Mouse (Mus musculus): ENCODE measurements at regions not wholly inside any gene's neighbourhood (a gene's known extent, or its start where the extent isn't known, plus 50 kb on each side); places are given as distances from the start of the nearest gene placed in this dataset.
A peak's percentile ranks its signal among the peaks of the same experiment; 100 is the strongest.

- Histone ChIP-seq H3K79me2 (replicated peaks; ENCODE audit: control insufficient read depth, insufficient read depth, low read length) (no peaks in the 10 kb centered on the region), H3K27ac (no peak overlapping the region), H3K4me1 (ENCODE audit: control insufficient read depth, insufficient read depth, low read length) (no peaks in the 10 kb centered on the region), H3K27me3 (ENCODE audit: control insufficient read depth, insufficient read depth, low read length) (no peaks in the 10 kb centered on the region), H3K36me3 (ENCODE audit: control insufficient read depth, insufficient read depth, low read length) (no peaks in the 10 kb centered on the region), H3K4me3 (no peak overlapping the region), H3K9ac (ENCODE audit: low read depth, low read length) (no peak overlapping the region)
- intact Hi-C loops (cut with DNase I) = no loop called here
- no peak for DNase-seq
- 75% methylated on average over 4 of the region's 4 CpGs for WGBS
- TF ChIP-seq POLR2A (IDR thresholded peaks at IDR 0.05; ENCODE audit: insufficient read depth, low read depth, low read length) (no peak), CTCF (IDR thresholded peaks at IDR 0.05) (no peak), EP300 (IDR thresholded peaks at IDR 0.05; ENCODE audit: insufficient read depth, low read depth, low read length) (no peak)
These were observed 197.2 kb upstream of the Rgmb start for GRCm38 (mm10) chr17:16027989-16028388.

GRCm38 (mm10) chr17:16004871-16005575 is 174.2 kb upstream of the Rgmb start:
- intact Hi-C loops (cut with DNase I) = no loop called here

GRCm38 (mm10) chr17:16004002-16004401 is 173.2 kb upstream of the Rgmb start:
- WGBS = 80% methylated on average over 4 of the region's 4 CpGs
- no peak for TF ChIP-seq POLR2A (IDR thresholded peaks at IDR 0.05; ENCODE audit: insufficient read depth, low read depth, low read length)
- TF ChIP-seq CTCF (IDR thresholded peaks at IDR 0.05) = no peak
- no peak for TF ChIP-seq EP300 (IDR thresholded peaks at IDR 0.05; ENCODE audit: insufficient read depth, low read depth, low read length)
- Histone ChIP-seq H3K27ac (no peak overlapping the region), H3K79me2 (replicated peaks; ENCODE audit: control insufficient read depth, insufficient read depth, low read length) (no peaks in the 10 kb centered on the region), H3K27me3 (ENCODE audit: control insufficient read depth, insufficient read depth, low read length) (no peaks in the 10 kb centered on the region), H3K4me3 (no peak overlapping the region), H3K9ac (ENCODE audit: low read depth, low read length) (no peak overlapping the region), H3K4me1 (ENCODE audit: control insufficient read depth, insufficient read depth, low read length) (no peaks in the 10 kb centered on the region), H3K36me3 (ENCODE audit: control insufficient read depth, insufficient read depth, low read length) (no peaks in the 10 kb centered on the region)
- intact Hi-C loops (cut with DNase I) = no loop called here
- no peak for DNase-seq

More at GRCm38 (mm10) chr17:16004871-16005575, 174.2 kb upstream of the Rgmb start:
- Histone ChIP-seq H3K36me3 (ENCODE audit: control insufficient read depth, insufficient read depth, low read length) (no peaks in the 10 kb centered on the region), H3K4me1 (ENCODE audit: control insufficient read depth, insufficient read depth, low read length) (no peaks in the 10 kb centered on the region), H3K4me3 (no peak overlapping the region), H3K27me3 (ENCODE audit: control insufficient read depth, insufficient read depth, low read length) (no peaks in the 10 kb centered on the region), H3K27ac (no peak overlapping the region), H3K79me2 (replicated peaks; ENCODE audit: control insufficient read depth, insufficient read depth, low read length) (no peaks in the 10 kb centered on the region), H3K9ac (ENCODE audit: low read depth, low read length) (no peak overlapping the region)
- TF ChIP-seq POLR2A (IDR thresholded peaks at IDR 0.05; ENCODE audit: insufficient read depth, low read depth, low read length) = no peak
- TF ChIP-seq EP300 (IDR thresholded peaks at IDR 0.05; ENCODE audit: insufficient read depth, low read depth, low read length) = no peak
- no peak for TF ChIP-seq CTCF (IDR thresholded peaks at IDR 0.05)
- DNase-seq = no peak
- WGBS = 35% methylated on average over 7 of the region's 7 CpGs

GRCm38 (mm10) chr17:15998771-15999170 is 167.9 kb upstream of the Rgmb start:
- no peak for TF ChIP-seq EP300 (IDR thresholded peaks at IDR 0.05; ENCODE audit: insufficient read depth, low read depth, low read length)
- no peak for TF ChIP-seq CTCF (IDR thresholded peaks at IDR 0.05)
- no peak for TF ChIP-seq POLR2A (IDR thresholded peaks at IDR 0.05; ENCODE audit: insufficient read depth, low read depth, low read length)
- H3K4me1 ChIP-seq (ENCODE audit: control insufficient read depth, insufficient read depth, low read length) = peaks cover 1% of the 10 kb centered on the region
- peak in 1 of 2 experiments; percentile 17 for DNase-seq
- H3K9ac ChIP-seq (ENCODE audit: low read depth, low read length) = no peak overlapping the region
- intact Hi-C loops (cut with DNase I) = no loop called here
- no peaks in the 10 kb centered on the region for H3K79me2 ChIP-seq (replicated peaks; ENCODE audit: control insufficient read depth, insufficient read depth, low read length)
- H3K27me3 ChIP-seq (ENCODE audit: control insufficient read depth, insufficient read depth, low read length) = no peaks in the 10 kb centered on the region
- H3K27ac ChIP-seq = no peak overlapping the region
- no peak overlapping the region for H3K4me3 ChIP-seq
- no peaks in the 10 kb centered on the region for H3K36me3 ChIP-seq (ENCODE audit: control insufficient read depth, insufficient read depth, low read length)
- 86% methylated on average over 4 of the region's 4 CpGs for WGBS

- no peaks in the 10 kb centered on the region for H3K27me3 ChIP-seq (ENCODE audit: control insufficient read depth, insufficient read depth, low read length)
- WGBS = 3% methylated on average over 1 of the region's 1 CpGs
- H3K4me1 ChIP-seq (ENCODE audit: control insufficient read depth, insufficient read depth, low read length) = peaks cover 1% of the 10 kb centered on the region
- H3K36me3 ChIP-seq (ENCODE audit: control insufficient read depth, insufficient read depth, low read length) = no peaks in the 10 kb centered on the region
- intact Hi-C loops (cut with DNase I) = no loop called here
- no peak for DNase-seq
- no peak overlapping the region for H3K4me3 ChIP-seq
- TF ChIP-seq CTCF (IDR thresholded peaks at IDR 0.05) (no peak), EP300 (IDR thresholded peaks at IDR 0.05; ENCODE audit: insufficient read depth, low read depth, low read length) (no peak), POLR2A (IDR thresholded peaks at IDR 0.05; ENCODE audit: insufficient read depth, low read depth, low read length) (no peak)
- H3K9ac ChIP-seq (ENCODE audit: low read depth, low read length) = no peak overlapping the region
- H3K79me2 ChIP-seq (replicated peaks; ENCODE audit: control insufficient read depth, insufficient read depth, low read length) = no peaks in the 10 kb centered on the region
- H3K27ac ChIP-seq = no peak overlapping the region
These were observed 166.4 kb upstream of the Rgmb start for GRCm38 (mm10) chr17:15997289-15997688.

- WGBS = 85% methylated on average over 1 of the region's 1 CpGs
- peaks cover 1% of the 10 kb centered on the region for H3K4me1 ChIP-seq (ENCODE audit: control insufficient read depth, insufficient read depth, low read length)
- no peak overlapping the region for H3K27ac ChIP-seq
- intact Hi-C loops (cut with DNase I) = no loop called here
- no peaks in the 10 kb centered on the region for H3K36me3 ChIP-seq (ENCODE audit: control insufficient read depth, insufficient read depth, low read length)
- no peaks in the 10 kb centered on the region for H3K79me2 ChIP-seq (replicated peaks; ENCODE audit: control insufficient read depth, insufficient read depth, low read length)
- no peaks in the 10 kb centered on the region for H3K27me3 ChIP-seq (ENCODE audit: control insufficient read depth, insufficient read depth, low read length)
- no peak overlapping the region for H3K9ac ChIP-seq (ENCODE audit: low read depth, low read length)
- no peak overlapping the region for H3K4me3 ChIP-seq
- no peak for TF ChIP-seq EP300 (IDR thresholded peaks at IDR 0.05; ENCODE audit: insufficient read depth, low read depth, low read length)
- TF ChIP-seq CTCF (IDR thresholded peaks at IDR 0.05) = no peak
- no peak for TF ChIP-seq POLR2A (IDR thresholded peaks at IDR 0.05; ENCODE audit: insufficient read depth, low read depth, low read length)
- DNase-seq = no peak
These were observed 164.7 kb upstream of the Rgmb start for GRCm38 (mm10) chr17:15995493-15995892.

Measured in heart, adult 2 months (tissue).